Mouse (Mus musculus) limb, embryonic 11.5 days (tissue): ENCODE measurements at regions not wholly inside any gene's neighbourhood (a gene's known extent, or its start where the extent isn't known, plus 50 kb on each side); places are given as distances from the start of the nearest gene placed in this dataset.

Experiments used
- ATAC-seq: fragments of 200-750 bp; cut with Nextera tagmentation; 2 replicates; pipeline ENCODE4 v1.8.0; 2017; ENCODE audit warnings: low read depth; ENCODE audit not compliant: insufficient number of reproducible peaks, low FRiP score, low TSS enrichment
- DNase-seq: peaks from one replicate; pipeline ENCODE4 v3.0.0-alpha.2; 2015; ENCODE audit warnings: low spot score
- H3K27ac ChIP-seq: fragments of 300-500 bp; sonication (generic); replicated peaks from 2 replicates; pipeline ENCODE4 v1.5.1; 2014; ENCODE audit warnings: low read depth, mild to moderate bottlenecking, low read length
- H3K27me3 ChIP-seq: fragments of 300-500 bp; sonication (generic); 2 replicates; pipeline ENCODE4 v1.6.1; 2014; ENCODE audit warnings: mild to moderate bottlenecking, low read length, mixed read lengths; ENCODE audit not compliant: control insufficient read depth, insufficient read depth
- H3K36me3 ChIP-seq: fragments of 300-500 bp; sonication (generic); 2 replicates; pipeline ENCODE4 v1.6.1; 2014; ENCODE audit warnings: mild to moderate bottlenecking, low read length, moderate library complexity, mixed read lengths; ENCODE audit not compliant: control insufficient read depth, insufficient read depth
- H3K4me1 ChIP-seq: fragments of 300-500 bp; sonication (generic); 2 replicates; pipeline ENCODE4 v1.6.1; 2014; ENCODE audit warnings: low read length, mixed read lengths; ENCODE audit not compliant: control insufficient read depth, insufficient read depth
- H3K4me2 ChIP-seq: fragments of 300-500 bp; sonication (generic); 2 replicates; pipeline ENCODE4 v1.6.1; 2014; ENCODE audit warnings: low read depth, mild to moderate bottlenecking, moderate library complexity; ENCODE audit not compliant: severe bottlenecking
- H3K4me3 ChIP-seq: fragments of 300-500 bp; sonication (generic); 2 replicates; pipeline ENCODE4 v1.5.1; 2014; ENCODE audit warnings: low read depth, low read length
- H3K9ac ChIP-seq: fragments of 300-500 bp; sonication (generic); 2 replicates; pipeline ENCODE4 v1.6.1; 2014; ENCODE audit warnings: mild to moderate bottlenecking, low read length
- H3K9me3 ChIP-seq: fragments of 300-500 bp; sonication (generic); 2 replicates; pipeline ENCODE4 v1.6.1; 2016; ENCODE audit warnings: low read length; ENCODE audit not compliant: control insufficient read depth
- WGBS: fragments of 180-500 bp; shearing (Covaris S2); extraction: QIAGEN DNeasy Blood & Tissue Kit; methylation state at CpG from one replicate; pipeline ENCODE4 v1.1.7; 2014; 5-methylcytosine and 5-hydroxymethylcytosine counted together

- 93% methylated on average over 4 of the region's 4 CpGs for WGBS
- Histone ChIP-seq H3K9me3 (no peaks in the 10 kb centered on the region), H3K4me3 (no peak overlapping the region), H3K9ac (no peak overlapping the region), H3K4me2 (no peak overlapping the region), H3K27me3 (no peaks in the 10 kb centered on the region), H3K4me1 (no peaks in the 10 kb centered on the region), H3K36me3 (no peaks in the 10 kb centered on the region), H3K27ac (no peak overlapping the region)
- ATAC-seq (no peak), DNase-seq (no peak)
Observed at GRCm38 (mm10) chr13:101874761-101875160, 106.7 kb upstream of the Pik3r1 start.

GRCm38 (mm10) chr13:101876069-101876468 lies 108.1 kb upstream of the Pik3r1 start:
- no peak overlapping the region for H3K27ac ChIP-seq
- no peaks in the 10 kb centered on the region for H3K9me3 ChIP-seq
- H3K27me3 ChIP-seq = no peaks in the 10 kb centered on the region
- 90% methylated on average over 2 of the region's 2 CpGs for WGBS
- DNase-seq (no peak), ATAC-seq (no peak)
- no peaks in the 10 kb centered on the region for H3K4me1 ChIP-seq
- H3K4me3 ChIP-seq = no peak overlapping the region
- H3K4me2 ChIP-seq = no peak overlapping the region
- H3K9ac ChIP-seq = no peak overlapping the region
- no peaks in the 10 kb centered on the region for H3K36me3 ChIP-seq

GRCm38 (mm10) chr13:101876601-101877000 lies 108.6 kb upstream of the Pik3r1 start:
- H3K27me3 ChIP-seq = no peaks in the 10 kb centered on the region
- DNase-seq (no peak), ATAC-seq (no peak)
- H3K9me3 ChIP-seq = no peaks in the 10 kb centered on the region
- no peak overlapping the region for H3K27ac ChIP-seq
- no peaks in the 10 kb centered on the region for H3K36me3 ChIP-seq
- no peaks in the 10 kb centered on the region for H3K4me1 ChIP-seq
- H3K4me2 ChIP-seq = no peak overlapping the region
- 90% methylated on average over 3 of the region's 3 CpGs for WGBS
- no peak overlapping the region for H3K9ac ChIP-seq
- no peak overlapping the region for H3K4me3 ChIP-seq

GRCm38 (mm10) chr13:101878168-101878567 lies 110.2 kb upstream of the Pik3r1 start:
- H3K9ac ChIP-seq = no peak overlapping the region
- no peaks in the 10 kb centered on the region for H3K4me1 ChIP-seq
- DNase-seq (no peak), ATAC-seq (no peak)
- no peak overlapping the region for H3K27ac ChIP-seq
- no peak overlapping the region for H3K4me2 ChIP-seq
- no peaks in the 10 kb centered on the region for H3K9me3 ChIP-seq
- H3K27me3 ChIP-seq = no peaks in the 10 kb centered on the region
- no peaks in the 10 kb centered on the region for H3K36me3 ChIP-seq
- H3K4me3 ChIP-seq = no peak overlapping the region

GRCm38 (mm10) chr13:101879561-101880081 lies 111.6 kb upstream of the Pik3r1 start:
- no peaks in the 10 kb centered on the region for H3K36me3 ChIP-seq
- H3K4me3 ChIP-seq = no peak overlapping the region
- H3K4me2 ChIP-seq = no peak overlapping the region
- H3K9ac ChIP-seq = no peak overlapping the region
- H3K4me1 ChIP-seq = no peaks in the 10 kb centered on the region
- ATAC-seq = no peak
- no peak overlapping the region for H3K27ac ChIP-seq
- H3K27me3 ChIP-seq = no peaks in the 10 kb centered on the region
- no peak for DNase-seq
- H3K9me3 ChIP-seq = no peaks in the 10 kb centered on the region
- WGBS = 76% methylated on average over 8 of the region's 8 CpGs

GRCm38 (mm10) chr13:101883177-101883576 lies 115.2 kb upstream of the Pik3r1 start:
- Histone ChIP-seq H3K4me1 (no peaks in the 10 kb centered on the region), H3K27ac (no peak overlapping the region), H3K27me3 (no peaks in the 10 kb centered on the region), H3K4me2 (no peak overlapping the region), H3K9ac (no peak overlapping the region), H3K9me3 (no peaks in the 10 kb centered on the region), H3K4me3 (no peak overlapping the region), H3K36me3 (no peaks in the 10 kb centered on the region)
- ATAC-seq (no peak), DNase-seq (no peak)

GRCm38 (mm10) chr13:101884752-101885151 lies 116.7 kb upstream of the Pik3r1 start:
- Histone ChIP-seq H3K9ac (no peak overlapping the region), H3K9me3 (no peaks in the 10 kb centered on the region), H3K4me3 (no peak overlapping the region), H3K27me3 (no peaks in the 10 kb centered on the region), H3K27ac (no peak overlapping the region), H3K36me3 (no peaks in the 10 kb centered on the region), H3K4me1 (no peaks in the 10 kb centered on the region), H3K4me2 (no peak overlapping the region)
- ATAC-seq = no peak
- no peak for DNase-seq
- 89% methylated on average over 3 of the region's 3 CpGs for whole genome bisulfite sequencing

GRCm38 (mm10) chr13:101891473-101891872 lies 123.5 kb upstream of the Pik3r1 start:
- Histone ChIP-seq H3K9me3 (no peaks in the 10 kb centered on the region), H3K27me3 (no peaks in the 10 kb centered on the region), H3K4me3 (no peak overlapping the region), H3K4me2 (no peak overlapping the region), H3K36me3 (no peaks in the 10 kb centered on the region), H3K4me1 (0 out of 2 replicates have a peak, but pooled peaks cover 5% of the 10 kb centered on the region), H3K27ac (no peak overlapping the region), H3K9ac (no peak overlapping the region)
- 48% methylated on average over 4 of the region's 4 CpGs for WGBS
- DNase-seq (no peak), ATAC-seq (no peak)

GRCm38 (mm10) chr13:101893035-101893600 lies 125.1 kb upstream of the Pik3r1 start:
- Histone ChIP-seq H3K27ac (no peak overlapping the region), H3K9me3 (no peaks in the 10 kb centered on the region), H3K4me2 (no peak overlapping the region), H3K27me3 (no peaks in the 10 kb centered on the region), H3K9ac (no peak overlapping the region), H3K4me1 (0 out of 2 replicates have a peak, but pooled peaks cover 5% of the 10 kb centered on the region), H3K4me3 (no peak overlapping the region), H3K36me3 (no peaks in the 10 kb centered on the region)
- WGBS = 82% methylated on average over 10 of the region's 10 CpGs
- DNase-seq (no peak), ATAC-seq (no peak)
